14 mouse cellular contexts compared by ENCODE assay signal in the genomic region with DNA sequence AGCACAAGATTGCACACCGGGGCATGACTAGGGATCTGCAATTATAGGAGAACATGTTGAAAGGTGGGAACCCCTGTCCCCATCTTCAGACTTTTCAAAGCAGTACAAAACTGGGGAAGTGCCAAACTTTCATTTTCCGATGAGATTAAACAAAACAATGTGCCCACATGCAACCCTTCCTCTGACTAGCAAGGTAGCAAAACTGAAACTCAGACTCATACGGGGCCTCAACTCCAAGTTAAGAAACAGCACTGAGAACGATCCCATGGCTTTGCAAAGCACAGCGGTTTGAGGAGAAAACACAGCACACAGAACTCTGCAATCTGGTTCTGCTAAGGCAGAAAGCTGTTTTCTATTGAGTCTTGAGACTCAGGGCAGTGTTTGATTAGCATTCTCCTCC.
"Had no signal": no experiment of that assay in that cellular context is flagged by ENCODE, and none has a peak within 500 bp of the region (broad histone marks: within the 10 kb centered on the region; RNA-seq: fewer than 3 reads in every experiment).

No protein-coding gene starts in this region.

- H3K27me3 ChIP-seq: midbrain, embryonic 12.5 days; neural tube, embryonic 12.5 days; stomach, embryonic 15.5 days had no signal

- ATAC-seq: midbrain, embryonic 16.5 days had no signal

- DNase-seq: lung, adult 18-20 months; lung, embryonic 14.5 days; lung, postnatal 10 days; lung, postnatal 4 days; midbrain, embryonic 14.5 days; right cerebral cortex, postnatal 14 days; thymus, postnatal 14 days; thymus, postnatal 36 days had no signal

- H3K36me3 ChIP-seq: midbrain, embryonic 10.5 days; midbrain, embryonic 12.5 days; neural tube, embryonic 12.5 days; stomach, embryonic 15.5 days had no signal

- H3K4me2 ChIP-seq: lung, embryonic 14.5 days; midbrain, embryonic 12.5 days; neural tube, embryonic 12.5 days; stomach, embryonic 15.5 days had no signal

- H3K9ac ChIP-seq: lung, embryonic 14.5 days; midbrain, embryonic 12.5 days; neural tube, embryonic 12.5 days; stomach, embryonic 15.5 days had no signal

- H3K27ac ChIP-seq: midbrain, embryonic 10.5 days; midbrain, embryonic 12.5 days; neural tube, embryonic 12.5 days; stomach, embryonic 15.5 days; stomach, postnatal 0 days had no signal

- H3K4me3 ChIP-seq: midbrain, embryonic 10.5 days; midbrain, embryonic 12.5 days; neural tube, embryonic 12.5 days; stomach, embryonic 15.5 days had no signal

- H3K4me1 ChIP-seq: midbrain, embryonic 10.5 days; midbrain, embryonic 12.5 days; neural tube, embryonic 12.5 days; stomach, embryonic 15.5 days had no signal

- H3K9me3 ChIP-seq: midbrain, embryonic 10.5 days; midbrain, embryonic 12.5 days; stomach, embryonic 15.5 days had no signal
